ENCODE assay signal across 14 mouse cellular contexts in the genomic region with DNA sequence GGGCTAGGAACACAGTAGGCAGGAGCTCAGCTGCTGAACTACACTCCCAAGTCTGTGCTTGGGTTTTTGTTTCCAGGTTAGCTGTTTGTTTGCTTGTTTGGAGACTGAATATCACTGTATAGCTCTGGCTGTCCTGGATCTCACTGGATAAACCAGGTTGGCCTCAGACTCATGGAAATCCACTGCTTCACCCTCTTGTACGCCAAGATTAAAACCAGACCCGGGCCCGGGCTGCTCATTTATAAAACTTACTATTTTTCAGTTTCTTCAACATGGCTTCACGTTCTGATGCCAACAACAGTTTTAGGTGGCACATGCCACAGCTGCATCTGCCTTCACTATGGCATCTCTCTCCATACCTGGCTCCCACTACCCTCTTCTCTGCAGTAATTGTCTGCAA. TPM values are rescaled to one million over a fixed set of nuclear protein-coding genes. Genes with fewer than 3 reads are reported as not detected.
DNase-seq lines count a peak whose midpoint lies in the region; ATAC-seq lines count a peak whose summit lies in the region.
"Had no signal": no experiment of that assay in that cellular context is flagged by ENCODE, and none has a peak within 500 bp of the region (broad histone marks: within the 10 kb centered on the region; RNA-seq: fewer than 3 reads in every experiment).

No protein-coding gene starts in this region.

- no peaks in the 10 kb centered on the region for H3K9me3 ChIP-seq in forebrain, embryonic 11.5 days (ENCODE audit: control insufficient read depth, low read length)
- H3K9me3 ChIP-seq in hindbrain, embryonic 15.5 days, result no peaks in the 10 kb centered on the region
- H3K9me3 ChIP-seq in midbrain, embryonic 15.5 days, result no peaks in the 10 kb centered on the region
- no peaks in the 10 kb centered on the region for H3K9me3 ChIP-seq in embryonic facial prominence, embryonic 10.5 days
- H3K9me3 ChIP-seq: heart, embryonic 13.5 days had no signal

- no peak overlapping the region for H3K4me3 ChIP-seq in forebrain, embryonic 11.5 days (ENCODE audit: low read depth, low read length)
- H3K4me3 ChIP-seq in hindbrain, embryonic 15.5 days, result 0 out of 2 replicates have a peak overlapping the region, but pooled peaks have one; percentile 64
- H3K4me3 ChIP-seq in midbrain, embryonic 15.5 days, result 0 out of 2 replicates have a peak overlapping the region, but pooled peaks have one; percentile 1
- H3K4me3 ChIP-seq in embryonic facial prominence, embryonic 10.5 days, result no peak overlapping the region
- H3K4me3 ChIP-seq: heart, embryonic 13.5 days had no signal

- H3K4me1 ChIP-seq in forebrain, embryonic 11.5 days (replicated peaks; ENCODE audit: control insufficient read depth, insufficient read depth, low read length), result peaks cover 13% of the 10 kb centered on the region; the same call in 1 of the 2 replicates
- peaks cover 51% of the 10 kb centered on the region for H3K4me1 ChIP-seq in hindbrain, embryonic 15.5 days (replicated peaks)
- peaks cover 42% of the 10 kb centered on the region for H3K4me1 ChIP-seq in midbrain, embryonic 15.5 days
- H3K4me1 ChIP-seq in embryonic facial prominence, embryonic 10.5 days, result peaks cover 41% of the 10 kb centered on the region

- no peaks in the 10 kb centered on the region for H3K36me3 ChIP-seq in forebrain, embryonic 11.5 days (ENCODE audit: control insufficient read depth, insufficient read depth, low read length)
- no peaks in the 10 kb centered on the region for H3K36me3 ChIP-seq in hindbrain, embryonic 15.5 days
- H3K36me3 ChIP-seq in midbrain, embryonic 15.5 days (replicated peaks), result no peaks in the 10 kb centered on the region
- no peaks in the 10 kb centered on the region for H3K36me3 ChIP-seq in embryonic facial prominence, embryonic 10.5 days (replicated peaks)
- H3K36me3 ChIP-seq: heart, embryonic 13.5 days had no signal

- ATAC-seq in cerebellum, adult (ENCODE audit: insufficient number of reproducible peaks, low FRiP score, low TSS enrichment), result no peak
- no peak for ATAC-seq in forebrain, embryonic 11.5 days (replicated peaks; ENCODE audit: low FRiP score)
- ATAC-seq in hindbrain, embryonic 15.5 days (ENCODE audit: low FRiP score, low read depth), result no peak
- no peak for ATAC-seq in midbrain, embryonic 15.5 days (replicated peaks)
- ATAC-seq in frontal cortex, adult (ENCODE audit: low TSS enrichment), result no peak
- ATAC-seq: Patski had no signal

- H3K27me3 ChIP-seq in forebrain, embryonic 11.5 days (ENCODE audit: control insufficient read depth, insufficient read depth, low read length), result no peaks in the 10 kb centered on the region
- no peaks in the 10 kb centered on the region for H3K27me3 ChIP-seq in hindbrain, embryonic 15.5 days
- no peaks in the 10 kb centered on the region for H3K27me3 ChIP-seq in midbrain, embryonic 15.5 days (replicated peaks)
- peaks cover 43% of the 10 kb centered on the region for H3K27me3 ChIP-seq in embryonic facial prominence, embryonic 10.5 days (replicated peaks; ENCODE audit: low read depth, poor library complexity, severe bottlenecking)
- H3K27me3 ChIP-seq: Patski had no signal

- WGBS in forebrain, embryonic 11.5 days, result 84% methylated on average over 4 of the region's 4 CpGs
- 86% methylated on average over 4 of the region's 4 CpGs for WGBS in hindbrain, embryonic 15.5 days
- WGBS in midbrain, embryonic 15.5 days, result 87% methylated on average over 4 of the region's 4 CpGs
- WGBS in embryonic facial prominence, embryonic 10.5 days, result 90% methylated on average over 4 of the region's 4 CpGs

- H3K4me2 ChIP-seq in forebrain, embryonic 11.5 days (ENCODE audit: low read depth, low read length, severe bottlenecking), result peak overlapping the region; percentile 27; the same call in 1 of the 2 replicates
- H3K4me2 ChIP-seq in hindbrain, embryonic 15.5 days, result peak overlapping the region; percentile 70
- peak overlapping the region; percentile 56 for H3K4me2 ChIP-seq in midbrain, embryonic 15.5 days

- DNase-seq in cerebellum, postnatal 25 days, result peak; percentile 37 to 52
- DNase-seq in forebrain, embryonic 11.5 days (ENCODE audit: low spot score), result no peak
- DNase-seq in right cerebral cortex, adult 18-20 months, result no peak
- no peak for DNase-seq in embryonic facial prominence, embryonic 10.5 days (ENCODE audit: low spot score)
- DNase-seq: gastrocnemius, postnatal 36 days; kidney, adult 18-20 months; kidney, postnatal 4 days; lung, postnatal 14 days had no signal

- no peak overlapping the region for H3K9ac ChIP-seq in forebrain, embryonic 11.5 days (ENCODE audit: low read length)
- no peak overlapping the region for H3K9ac ChIP-seq in hindbrain, embryonic 15.5 days
- H3K9ac ChIP-seq in midbrain, embryonic 15.5 days, result no peak overlapping the region
- H3K9ac ChIP-seq: heart, embryonic 13.5 days had no signal

- no peak overlapping the region for H3K27ac ChIP-seq in forebrain, embryonic 11.5 days (ENCODE audit: low read depth, low read length)
- H3K27ac ChIP-seq in hindbrain, embryonic 15.5 days (replicated peaks), result 0 out of 2 replicates have a peak overlapping the region, but pooled peaks have one; percentile 92
- H3K27ac ChIP-seq in midbrain, embryonic 15.5 days, result no peak overlapping the region
- no peak overlapping the region for H3K27ac ChIP-seq in embryonic facial prominence, embryonic 10.5 days (replicated peaks)
- H3K27ac ChIP-seq: heart, embryonic 13.5 days had no signal

RNA-seq across cellular contexts. Expression of gene Scrn1, which starts 2.7 kb away (rescaled TPM):
- 102 and 123 TPM in 2 replicates for polyA plus RNA-seq in forebrain, embryonic 11.5 days (2014; fragmentation: Nextera tagmentation; extraction: Ambion mirVana)
- 100 and 106 TPM in 2 replicates for polyA plus RNA-seq in hindbrain, embryonic 15.5 days (2015; fragmentation: Nextera tagmentation; extraction: Ambion mirVana)
- polyA plus RNA-seq in midbrain, embryonic 15.5 days (2015; fragmentation: Nextera tagmentation; extraction: Ambion mirVana), result 119 and 123 TPM in 2 replicates
- 20.0 and 24.0 TPM in 2 replicates for polyA plus RNA-seq in embryonic facial prominence, embryonic 10.5 days (2016; fragmentation: Nextera tagmentation; extraction: Ambion mirVana)

RNA-seq across cellular contexts. Expression of gene Plekha8, which starts 31.4 kb away (rescaled TPM):
- 25.8 and 25.9 TPM in 2 replicates for polyA plus RNA-seq in forebrain, embryonic 11.5 days (2014; fragmentation: Nextera tagmentation; extraction: Ambion mirVana)
- 7.9 TPM in 2 replicates for polyA plus RNA-seq in hindbrain, embryonic 15.5 days (2015; fragmentation: Nextera tagmentation; extraction: Ambion mirVana)
- polyA plus RNA-seq in midbrain, embryonic 15.5 days (2015; fragmentation: Nextera tagmentation; extraction: Ambion mirVana), result 9.5 and 10.5 TPM in 2 replicates
- polyA plus RNA-seq in embryonic facial prominence, embryonic 10.5 days (2016; fragmentation: Nextera tagmentation; extraction: Ambion mirVana), result 17.6 and 18.2 TPM in 2 replicates

RNA-seq across cellular contexts. Expression of gene Fkbp14, which starts 33.5 kb away (rescaled TPM):
- 15.4 and 18.8 TPM in 2 replicates for polyA plus RNA-seq in forebrain, embryonic 11.5 days (2014; fragmentation: Nextera tagmentation; extraction: Ambion mirVana)
- 9.2 and 9.8 TPM in 2 replicates for polyA plus RNA-seq in hindbrain, embryonic 15.5 days (2015; fragmentation: Nextera tagmentation; extraction: Ambion mirVana)
- 7.0 and 7.8 TPM in 2 replicates for polyA plus RNA-seq in midbrain, embryonic 15.5 days (2015; fragmentation: Nextera tagmentation; extraction: Ambion mirVana)
- 11.1 and 11.2 TPM in 2 replicates for polyA plus RNA-seq in embryonic facial prominence, embryonic 10.5 days (2016; fragmentation: Nextera tagmentation; extraction: Ambion mirVana)

Comparison
In these comparisons a context has a peak if more than half of its experiments do, and no peak if none do; other contexts are left out.
1. DNase-seq: peak in cerebellum, postnatal 25 days (2 of 2); none in forebrain, embryonic 11.5 days (single experiment), right cerebral cortex, adult 18-20 months (single experiment) and embryonic facial prominence, embryonic 10.5 days (single experiment).
2. H3K4me3 ChIP-seq: peak in hindbrain, embryonic 15.5 days (single experiment) and midbrain, embryonic 15.5 days (single experiment); none in forebrain, embryonic 11.5 days (single experiment) and embryonic facial prominence, embryonic 10.5 days (single experiment).
3. Peak in every context shown above with its lines, with median percentiles within 50 percentile points of each other: H3K4me2 ChIP-seq.